In the genomic region with DNA sequence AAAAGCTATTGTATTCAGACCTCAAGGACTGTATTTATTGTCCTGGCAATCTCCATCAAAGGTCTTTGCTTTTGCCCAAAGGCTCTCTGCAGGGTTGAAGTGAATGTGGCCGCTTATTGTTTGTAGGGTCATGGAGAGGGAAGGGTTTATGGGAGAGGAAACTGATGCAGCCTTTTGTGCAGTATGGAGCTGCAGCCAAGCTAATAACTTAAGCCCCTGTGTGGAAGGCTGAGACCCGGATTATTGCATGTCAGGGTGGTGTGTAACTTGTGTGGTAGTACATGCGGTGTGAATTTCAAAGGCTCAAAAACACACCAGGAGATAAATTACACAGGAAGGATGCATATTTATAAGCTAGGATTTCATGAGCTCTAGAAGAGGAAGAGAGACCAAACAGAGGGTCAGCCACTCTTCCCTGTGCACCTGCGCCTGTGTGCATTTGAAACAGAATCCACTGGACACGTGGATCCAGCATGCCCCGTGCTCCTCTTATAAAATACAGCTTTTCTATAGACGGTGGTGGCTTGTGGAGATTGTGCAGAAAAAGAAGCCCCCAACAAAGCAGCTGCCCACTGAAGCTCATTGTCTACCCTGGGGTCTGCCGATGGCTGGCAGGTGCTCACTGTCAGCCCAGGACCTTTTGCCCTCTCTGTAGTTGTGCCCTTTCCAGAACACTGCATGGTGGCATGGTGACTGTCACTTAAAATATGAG, we compare ENCODE assay signal across 20 mouse cellular contexts. TPM values are rescaled to one million over a fixed set of nuclear protein-coding genes. Genes with fewer than 3 reads are reported as not detected.
A peak's percentile ranks its signal among the peaks of the same experiment; 100 is the strongest.
DNase-seq lines count a peak whose midpoint lies in the region; ATAC-seq lines count a peak whose summit lies in the region.
"Had no signal": no experiment of that assay in that cellular context is flagged by ENCODE, and none has a peak within 500 bp of the region (broad histone marks: within the 10 kb centered on the region; RNA-seq: fewer than 3 reads in every experiment).

No protein-coding gene starts in this region.

- H3K9me3 ChIP-seq in embryonic facial prominence, embryonic 11.5 days (replicated peaks; ENCODE audit: control insufficient read depth, low read length): no peaks in the 10 kb centered on the region
- no peaks in the 10 kb centered on the region for H3K9me3 ChIP-seq in embryonic facial prominence, embryonic 10.5 days
- no peaks in the 10 kb centered on the region for H3K9me3 ChIP-seq in midbrain, embryonic 12.5 days
- H3K9me3 ChIP-seq: heart, embryonic 13.5 days; hindbrain, embryonic 15.5 days; stomach, embryonic 15.5 days had no signal

- WGBS in embryonic facial prominence, embryonic 11.5 days: 63% methylated on average over 8 of the region's 8 CpGs
- 71% methylated on average over 8 of the region's 8 CpGs for WGBS in embryonic facial prominence, embryonic 10.5 days
- WGBS in midbrain, embryonic 12.5 days: 21% methylated on average over 8 of the region's 8 CpGs

- H3K9ac ChIP-seq in embryonic facial prominence, embryonic 11.5 days (replicated peaks; ENCODE audit: low read length): no peak overlapping the region
- H3K9ac ChIP-seq in midbrain, embryonic 12.5 days (replicated peaks): no peak overlapping the region; the same call in 1 of the 2 replicates
- H3K9ac ChIP-seq: heart, embryonic 13.5 days; hindbrain, embryonic 15.5 days; stomach, embryonic 15.5 days had no signal

- no peak overlapping the region for H3K4me3 ChIP-seq in embryonic facial prominence, embryonic 11.5 days (ENCODE audit: low read depth, low read length)
- H3K4me3 ChIP-seq in embryonic facial prominence, embryonic 10.5 days: no peak overlapping the region
- no peak overlapping the region for H3K4me3 ChIP-seq in midbrain, embryonic 12.5 days
- H3K4me3 ChIP-seq: heart, embryonic 13.5 days; hindbrain, embryonic 15.5 days; stomach, embryonic 15.5 days had no signal

- peak; percentile 59; the same call in 1 of the 2 replicates for ATAC-seq in embryonic facial prominence, embryonic 11.5 days (replicated peaks; ENCODE audit: insufficient number of reproducible peaks, low FRiP score, low TSS enrichment, low read depth)
- peak; percentile 79 for ATAC-seq in midbrain, embryonic 12.5 days (ENCODE audit: low FRiP score, low read depth)

- no peak overlapping the region; the same call in 1 of the 2 replicates for H3K4me2 ChIP-seq in embryonic facial prominence, embryonic 11.5 days (ENCODE audit: low read depth, low read length)
- H3K4me2 ChIP-seq in midbrain, embryonic 12.5 days (replicated peaks): no peak overlapping the region
- H3K4me2 ChIP-seq: heart, embryonic 13.5 days; hindbrain, embryonic 15.5 days; stomach, embryonic 15.5 days had no signal

- H3K27me3 ChIP-seq in embryonic facial prominence, embryonic 11.5 days (ENCODE audit: control insufficient read depth, insufficient read depth, low read length): no peaks in the 10 kb centered on the region
- H3K27me3 ChIP-seq in embryonic facial prominence, embryonic 10.5 days (replicated peaks; ENCODE audit: low read depth, poor library complexity, severe bottlenecking): no peaks in the 10 kb centered on the region
- no peaks in the 10 kb centered on the region for H3K27me3 ChIP-seq in midbrain, embryonic 12.5 days
- H3K27me3 ChIP-seq: heart, embryonic 13.5 days; hindbrain, embryonic 15.5 days; stomach, embryonic 15.5 days had no signal

- H3K36me3 ChIP-seq in embryonic facial prominence, embryonic 11.5 days (replicated peaks; ENCODE audit: control insufficient read depth, insufficient read depth, low read depth, low read length): no peaks in the 10 kb centered on the region
- H3K36me3 ChIP-seq in embryonic facial prominence, embryonic 10.5 days (replicated peaks): no peaks in the 10 kb centered on the region
- no peaks in the 10 kb centered on the region for H3K36me3 ChIP-seq in midbrain, embryonic 12.5 days
- H3K36me3 ChIP-seq: hindbrain, embryonic 15.5 days; stomach, embryonic 15.5 days had no signal

- no peak overlapping the region for H3K27ac ChIP-seq in embryonic facial prominence, embryonic 11.5 days (replicated peaks; ENCODE audit: low read depth, low read length)
- no peak overlapping the region for H3K27ac ChIP-seq in embryonic facial prominence, embryonic 10.5 days (replicated peaks)
- peak overlapping the region; percentile 75 for H3K27ac ChIP-seq in midbrain, embryonic 12.5 days (replicated peaks)
- H3K27ac ChIP-seq: heart, embryonic 13.5 days; hindbrain, embryonic 15.5 days; macrophage; stomach, embryonic 15.5 days had no signal

- DNase-seq in embryonic facial prominence, embryonic 11.5 days (ENCODE audit: low spot score): no peak
- no peak for DNase-seq in embryonic facial prominence, embryonic 10.5 days (ENCODE audit: low spot score)
- DNase-seq in retina, postnatal 1 day: peak; percentile 43
- no peak for DNase-seq in retina, embryonic 14.5 days (ENCODE audit: low spot score)
- no peak for DNase-seq in adrenal gland, postnatal 25 days
- no peak for DNase-seq in cerebellum, adult 11 months
- DNase-seq in adipocyte (ENCODE audit: low spot score): no peak
- DNase-seq: cerebellum, adult 9-10 months; gastrocnemius, postnatal 14 days; kidney, postnatal 25 days; thymus, postnatal 36 days had no signal

- H3K4me1 ChIP-seq in embryonic facial prominence, embryonic 11.5 days (ENCODE audit: control insufficient read depth, insufficient read depth, low read length): no peaks in the 10 kb centered on the region
- H3K4me1 ChIP-seq in embryonic facial prominence, embryonic 10.5 days: peaks cover 23% of the 10 kb centered on the region
- peaks cover 32% of the 10 kb centered on the region for H3K4me1 ChIP-seq in midbrain, embryonic 12.5 days

RNA-seq across cellular contexts. Expression of a gene that starts 18.3 kb away (rescaled TPM):
- 11.2 and 14.6 TPM in 2 replicates for polyA plus RNA-seq in embryonic facial prominence, embryonic 11.5 days (2014; fragmentation: Nextera tagmentation; extraction: Ambion mirVana)
- 8.1 and 9.8 TPM in 2 replicates for polyA plus RNA-seq in embryonic facial prominence, embryonic 10.5 days (2016; fragmentation: Nextera tagmentation; extraction: Ambion mirVana)
- polyA plus RNA-seq in midbrain, embryonic 12.5 days (2016; fragmentation: Nextera tagmentation; extraction: Ambion mirVana): 11.0 and 14.8 TPM in 2 replicates
- total RNA-seq in adrenal gland, postnatal 25 days (2021): 130 and 177 TPM in 2 replicates

RNA-seq across cellular contexts. Expression of a gene that starts 36.4 kb away (rescaled TPM):
- not detected in 2 replicates for polyA plus RNA-seq in embryonic facial prominence, embryonic 11.5 days (2014; fragmentation: Nextera tagmentation; extraction: Ambion mirVana)
- polyA plus RNA-seq in embryonic facial prominence, embryonic 10.5 days (2016; fragmentation: Nextera tagmentation; extraction: Ambion mirVana): not detected in 2 replicates
- polyA plus RNA-seq in midbrain, embryonic 12.5 days (2016; fragmentation: Nextera tagmentation; extraction: Ambion mirVana): not detected in 2 replicates
- not detected in 2 replicates for total RNA-seq in adrenal gland, postnatal 25 days (2021)
- total RNA-seq: gastrocnemius, postnatal 14 days; layer of hippocampus, postnatal 14 days had no signal
- polyA plus RNA-seq: heart, embryonic 13.5 days; hindbrain, embryonic 15.5 days; limb, embryonic 11.5 days; liver, embryonic 16.5 days; macrophage; small intestine, adult 2 months; stomach, embryonic 15.5 days had no signal
